Mouse (Mus musculus): ENCODE data around the gene Sln.

- TF ChIP-seq CTCF (IDR thresholded peaks at IDR 0.05) (no peak), POLR2A (IDR thresholded peaks at IDR 0.05; ENCODE audit: insufficient read depth, low read depth, low read length) (no peak)
Observed at GRCm38 (mm10) chr9:53813418-53813817, 36.5 kb upstream of the Sln start.

Data from heart, adult 2 months (tissue).